Mouse (Mus musculus) olfactory bulb, adult 2 months (tissue): ENCODE results near the gene Rel. TPM values are rescaled to one million over a fixed set of nuclear protein-coding genes. Genes with fewer than 3 reads are reported as not detected.

Experiments
- H3K27ac ChIP-seq: fragments of 200-500 bp; 2 replicates; pipeline ENCODE4 v1.5.1; 2012; ENCODE audit warnings: low read depth, low read length; ENCODE audit not compliant: insufficient read depth
- H3K4me1 ChIP-seq: fragments of 200-500 bp; 2 replicates; pipeline ENCODE4 v1.6.1; 2012; ENCODE audit warnings: low read length; ENCODE audit not compliant: control insufficient read depth, insufficient read depth
- H3K4me3 ChIP-seq: fragments of 200-500 bp; 2 replicates; pipeline ENCODE4 v1.5.1; 2012; ENCODE audit warnings: mild to moderate bottlenecking, low read depth, low read length, moderate library complexity; ENCODE audit not compliant: insufficient read depth
- CTCF ChIP-seq: fragments of 200-500 bp; IDR thresholded peaks from 2 replicates; pipeline ENCODE4 v1.5.1; 2012; ENCODE audit warnings: low read depth, mild to moderate bottlenecking, low read length, moderate library complexity; ENCODE audit not compliant: insufficient read depth
- POLR2A ChIP-seq: fragments of 200-500 bp; IDR thresholded peaks from 2 replicates; pipeline ENCODE4 v1.6.1; 2012; ENCODE audit warnings: mild to moderate bottlenecking, low read depth, low read length, moderate library complexity; ENCODE audit not compliant: insufficient read depth
- WGBS: fragments of 180-500 bp; shearing (Covaris S2); methylation state at CpG from one replicate; pipeline ENCODE4 v1.1.7; 2018; 5-methylcytosine and 5-hydroxymethylcytosine counted together
- polyA plus RNA-seq: library from polyadenylated mRNA; stranded (reverse); fragments of >200 nt; gene quantifications from 2 replicates; pipeline ENCODE4 v1.2.4, GENCODE M21; 2012; ENCODE audit warnings: low replicate concordance; ENCODE audit not compliant: missing spikeins, insufficient read depth, insufficient read length

Rel gene
- polyA plus RNA-seq, 1 experiment = not detected

DNA sequence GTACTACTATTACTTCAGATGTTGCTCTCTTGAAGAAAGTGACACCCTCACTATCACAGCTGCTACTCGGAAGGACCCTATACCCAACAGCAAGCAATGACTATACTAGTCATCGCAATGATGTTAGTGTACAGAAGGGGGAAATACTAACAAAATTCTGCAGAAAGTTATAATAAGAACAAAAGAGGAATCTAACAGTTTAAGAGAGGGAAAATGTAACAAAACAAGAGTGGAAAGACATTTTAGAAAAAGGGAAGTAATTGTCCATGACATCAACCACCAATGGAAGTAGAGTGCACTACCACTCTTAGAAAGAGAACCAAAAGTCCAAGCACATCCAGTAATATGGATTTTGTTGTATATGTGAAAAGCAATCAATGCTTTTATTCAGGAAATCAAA lies 8.1 kb downstream of the Rel start:
- no peak for TF ChIP-seq CTCF
- no peak for TF ChIP-seq POLR2A
- H3K27ac ChIP-seq = no peak overlapping the region
- 93% methylated on average over 2 of the region's 2 CpGs for WGBS
- no peaks in the 10 kb centered on the region for H3K4me1 ChIP-seq
- H3K4me3 ChIP-seq = no peak overlapping the region

DNA sequence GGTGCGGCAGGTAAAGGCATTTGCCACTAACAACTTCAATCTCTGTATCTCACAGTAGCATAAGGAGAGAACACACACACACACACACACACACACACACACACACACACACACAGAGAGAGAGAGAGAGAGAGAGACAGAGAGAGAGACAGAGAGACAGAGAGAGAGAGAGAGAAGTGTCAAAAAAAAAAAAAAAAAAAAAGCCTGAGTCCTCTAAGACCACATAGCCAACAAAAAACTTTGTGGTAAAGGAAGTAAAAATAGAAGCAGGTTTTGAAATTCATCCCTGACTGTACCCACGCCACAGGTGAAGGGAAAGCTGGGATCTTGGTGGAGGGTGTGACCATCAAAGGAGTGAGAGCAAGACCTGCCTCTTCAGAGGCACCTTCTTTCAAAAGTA lies 12.6 kb downstream of the Rel start:
- WGBS = 89% methylated on average over 2 of the region's 2 CpGs
- Histone ChIP-seq H3K4me1 (no peaks in the 10 kb centered on the region), H3K27ac (no peak overlapping the region), H3K4me3 (no peak overlapping the region)
- TF ChIP-seq CTCF (no peak), POLR2A (no peak)

DNA sequence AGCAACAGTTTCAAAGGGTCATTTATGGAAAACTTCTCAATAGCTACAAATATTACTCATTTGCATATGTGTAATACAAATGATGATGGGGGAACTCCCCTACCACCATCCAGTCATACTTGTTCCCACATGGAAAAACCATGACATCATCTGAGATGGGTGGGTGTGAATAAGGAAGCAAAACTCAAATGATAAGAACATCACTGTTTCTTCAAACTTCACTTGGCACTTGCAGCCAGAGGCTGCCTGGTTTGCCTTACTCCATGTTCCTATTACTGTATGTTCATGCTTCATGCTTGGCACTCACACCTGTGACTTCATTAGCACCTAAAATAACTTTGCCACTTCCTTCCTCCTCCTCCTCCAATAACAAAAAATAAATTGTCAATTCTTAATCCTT lies 16.4 kb downstream of the Rel start:
- Histone ChIP-seq H3K27ac (no peak overlapping the region), H3K4me3 (no peak overlapping the region), H3K4me1 (no peaks in the 10 kb centered on the region)
- TF ChIP-seq CTCF (no peak), POLR2A (no peak)

DNA sequence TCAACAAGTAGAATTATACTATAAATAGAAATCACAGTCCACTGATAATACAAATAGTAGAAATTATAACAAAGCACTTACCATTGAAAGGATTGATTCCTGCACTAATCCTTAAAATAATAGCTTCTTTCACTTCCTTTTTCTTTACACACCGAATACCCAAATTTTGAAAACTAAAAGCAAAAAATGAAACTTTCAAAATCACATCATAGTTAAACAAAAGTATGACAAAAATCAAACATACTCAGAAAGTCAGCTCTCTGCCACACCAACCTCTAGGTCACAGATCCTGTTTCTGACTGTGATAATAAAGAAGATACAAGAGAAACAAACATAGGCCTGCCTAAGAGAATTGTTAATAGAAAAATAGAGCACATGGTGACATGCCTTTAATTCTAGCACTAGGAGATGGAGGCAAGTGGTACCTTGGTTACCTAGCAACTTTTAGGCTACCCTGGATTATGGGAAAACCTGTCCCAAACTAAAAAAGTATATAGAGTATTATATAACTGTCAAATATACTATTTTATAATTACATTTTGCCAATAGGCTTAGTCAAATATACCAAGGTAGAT lies 17.5 kb downstream of the Rel start:
- H3K27ac ChIP-seq = no peak overlapping the region
- no peak overlapping the region for H3K4me3 ChIP-seq
- no peaks in the 10 kb centered on the region for H3K4me1 ChIP-seq
- 82% methylated on average over 1 of the region's 1 CpGs for WGBS
- TF ChIP-seq POLR2A (no peak), CTCF (no peak)

DNA sequence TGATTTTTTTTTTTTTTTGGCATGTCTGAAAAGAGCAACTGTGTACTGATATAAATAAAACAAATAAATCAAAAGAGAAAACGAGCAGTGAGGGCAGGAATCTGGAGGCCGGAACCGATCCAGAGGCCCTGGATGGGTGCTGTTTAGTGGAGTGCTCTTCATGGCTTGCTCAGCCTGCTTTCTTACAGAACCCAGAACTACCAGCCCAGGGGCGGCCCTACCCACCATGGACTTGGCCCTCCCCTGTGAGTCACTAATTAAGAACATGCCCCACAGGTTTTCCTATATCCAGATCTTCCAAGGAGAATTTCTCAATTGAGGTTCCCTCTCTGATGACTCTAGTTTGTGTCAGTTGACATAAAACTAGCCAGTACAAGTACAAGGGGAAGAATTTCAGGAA lies 24.7 kb downstream of the Rel start:
- H3K4me3 ChIP-seq = no peak overlapping the region
- TF ChIP-seq POLR2A (no peak), CTCF (no peak)
- 87% methylated on average over 4 of the region's 4 CpGs for WGBS
- no peaks in the 10 kb centered on the region for H3K4me1 ChIP-seq
- H3K27ac ChIP-seq = no peak overlapping the region

DNA sequence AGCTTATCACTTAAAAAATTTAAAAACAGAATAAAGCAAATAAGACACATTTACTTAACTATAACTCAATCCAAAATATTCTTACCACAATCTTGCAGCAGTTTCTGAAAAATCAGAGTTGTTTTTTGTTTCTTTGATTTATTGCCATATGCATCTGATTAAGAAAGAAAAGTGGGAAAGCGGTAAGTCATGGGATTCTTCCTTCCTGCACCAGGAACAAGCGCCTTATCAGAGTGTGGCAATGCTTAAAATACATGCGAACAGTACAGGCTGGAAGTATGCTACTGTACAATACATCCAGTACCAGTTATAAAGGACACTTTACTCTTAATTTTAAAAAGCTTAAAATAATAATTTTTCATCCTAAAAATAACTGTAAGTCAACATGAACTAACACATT lies 26.4 kb downstream of the Rel start:
- no peak for TF ChIP-seq POLR2A
- H3K4me3 ChIP-seq = no peak overlapping the region
- H3K27ac ChIP-seq = no peak overlapping the region
- no peaks in the 10 kb centered on the region for H3K4me1 ChIP-seq
- 98% methylated on average over 3 of the region's 3 CpGs for WGBS

DNA sequence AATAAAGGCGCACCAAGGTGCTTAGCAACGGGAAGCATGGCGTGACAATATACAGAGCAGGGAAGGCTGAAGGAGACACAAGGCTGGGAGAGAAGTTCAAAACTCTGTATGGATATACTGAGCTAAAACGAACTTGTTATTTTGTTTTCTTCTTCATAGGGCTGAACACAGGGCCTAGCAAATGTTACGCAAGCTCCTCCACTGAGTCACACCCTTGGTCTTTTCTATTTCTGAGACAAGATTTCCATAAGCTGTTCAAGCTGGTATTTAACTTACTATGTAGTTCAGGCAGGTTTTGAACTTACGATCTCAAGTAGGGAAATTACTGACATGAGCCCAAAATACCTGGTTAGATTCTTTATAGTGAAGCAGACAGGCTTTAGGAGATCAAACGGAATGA lies 29.4 kb downstream of the Rel start:
- TF ChIP-seq CTCF = no peak
- no peak for TF ChIP-seq POLR2A
- Histone ChIP-seq H3K4me1 (no peaks in the 10 kb centered on the region), H3K27ac (no peak overlapping the region), H3K4me3 (no peak overlapping the region)
- 93% methylated on average over 7 of the region's 7 CpGs for WGBS

DNA sequence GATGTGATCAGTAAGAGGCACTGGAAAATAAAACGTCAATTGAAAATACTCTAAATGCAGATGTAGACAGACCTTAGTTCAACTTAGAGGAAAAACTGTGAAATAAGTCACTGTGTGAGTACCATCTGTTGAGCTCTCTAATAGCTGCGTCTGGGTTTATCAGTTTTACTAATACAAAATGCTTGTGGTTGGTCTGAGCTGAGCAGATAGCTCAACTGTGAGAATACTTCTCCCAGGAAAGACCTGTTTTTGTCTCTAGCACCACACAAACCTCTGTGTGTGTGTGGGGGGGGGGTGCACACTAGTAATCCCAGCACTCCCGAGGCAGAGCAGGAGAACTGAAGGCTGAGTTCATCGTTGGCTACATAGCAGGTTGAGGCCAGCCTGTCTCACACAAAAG lies 29.9 kb downstream of the Rel start:
- 74% methylated on average over 4 of the region's 4 CpGs for WGBS
- Histone ChIP-seq H3K4me3 (no peak overlapping the region), H3K4me1 (no peaks in the 10 kb centered on the region), H3K27ac (no peak overlapping the region)
- TF ChIP-seq CTCF (no peak), POLR2A (no peak)

DNA sequence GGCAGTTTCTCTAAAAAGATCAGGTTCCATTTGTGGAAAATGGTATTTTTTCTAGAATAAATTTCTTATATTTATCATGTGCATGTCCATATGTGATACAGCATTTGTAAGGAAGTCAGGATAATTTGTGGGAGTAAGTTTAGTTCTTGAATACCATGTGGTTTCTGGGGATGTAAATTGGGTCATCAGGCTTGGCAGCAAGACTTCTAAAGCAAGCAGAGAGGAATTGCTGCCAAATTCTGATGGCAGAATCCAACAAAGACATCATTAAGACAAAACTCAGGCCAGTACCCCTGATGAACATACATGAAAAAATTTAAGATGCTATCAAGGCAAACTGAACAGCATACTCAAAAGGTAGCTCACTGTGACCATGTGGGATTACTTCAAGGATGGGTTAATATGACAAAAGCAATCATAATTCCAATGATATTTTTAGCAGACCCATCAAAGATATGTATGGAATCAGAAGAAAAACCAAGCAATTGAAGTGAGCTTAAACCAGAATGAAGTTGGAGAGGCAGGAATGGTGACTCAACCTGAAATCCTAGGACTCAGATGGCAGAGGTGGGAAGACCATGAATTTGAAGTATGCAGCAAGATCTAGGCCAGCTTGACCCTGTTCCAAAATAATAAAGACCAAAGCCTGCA lies 34.8 kb downstream of the Rel start:
- no peak overlapping the region for H3K4me3 ChIP-seq
- no peaks in the 10 kb centered on the region for H3K4me1 ChIP-seq
- no peak overlapping the region for H3K27ac ChIP-seq
- TF ChIP-seq CTCF = no peak
- TF ChIP-seq POLR2A = no peak
